ENCODE assay signal across 11 mouse cellular contexts in genomic region chr12:100989780-100990288, GRCm38 (mm10). TPM values are rescaled to one million over a fixed set of nuclear protein-coding genes. Genes with fewer than 3 reads are reported as not detected.
DNase-seq lines count a peak whose midpoint lies in the region; ATAC-seq and TF ChIP-seq lines count a peak whose summit lies in the region.
"Had no signal": no experiment of that assay in that cellular context is flagged by ENCODE, and none has a peak within 500 bp of the region (broad histone marks: within the 10 kb centered on the region; RNA-seq: fewer than 3 reads in every experiment).

No protein-coding gene starts in this region.

- H3K27me3 ChIP-seq in lung, postnatal 0 days (replicated peaks; ENCODE audit: insufficient read depth, low read length): no peaks in the 10 kb centered on the region
- H3K27me3 ChIP-seq in forebrain, embryonic 13.5 days: no peaks in the 10 kb centered on the region
- no peaks in the 10 kb centered on the region for H3K27me3 ChIP-seq in hindbrain, postnatal 0 days (ENCODE audit: insufficient read depth, low read length)
- no peaks in the 10 kb centered on the region for H3K27me3 ChIP-seq in midbrain, postnatal 0 days (ENCODE audit: insufficient read depth, low read length)
- H3K27me3 ChIP-seq: lung, embryonic 15.5 days had no signal

- H3K27ac ChIP-seq in lung, postnatal 0 days (ENCODE audit: low read length): no peak overlapping the region
- peak overlapping the region; percentile 88 for H3K27ac ChIP-seq in forebrain, embryonic 13.5 days
- H3K27ac ChIP-seq in hindbrain, postnatal 0 days: peak overlapping the region; percentile 49; the same call in 1 of the 2 replicates
- no peak overlapping the region; the same call in 1 of the 2 replicates for H3K27ac ChIP-seq in midbrain, postnatal 0 days (ENCODE audit: low read depth, low read length)
- H3K27ac ChIP-seq: lung, embryonic 15.5 days had no signal

- no peaks in the 10 kb centered on the region for H3K9me3 ChIP-seq in lung, postnatal 0 days (ENCODE audit: low read length)
- no peaks in the 10 kb centered on the region for H3K9me3 ChIP-seq in forebrain, embryonic 13.5 days (replicated peaks)
- no peaks in the 10 kb centered on the region for H3K9me3 ChIP-seq in hindbrain, postnatal 0 days (ENCODE audit: low read length)
- H3K9me3 ChIP-seq in midbrain, postnatal 0 days (ENCODE audit: low read length): no peaks in the 10 kb centered on the region
- H3K9me3 ChIP-seq: heart, embryonic 12.5 days; lung, embryonic 15.5 days had no signal

- TF ChIP-seq EP300 in lung, postnatal 0 days (IDR thresholded peaks at IDR 0.05): no peak

- no peaks in the 10 kb centered on the region; the same call in 1 of the 2 replicates for H3K4me1 ChIP-seq in lung, postnatal 0 days (ENCODE audit: insufficient read depth, low read depth, low read length)
- H3K4me1 ChIP-seq in forebrain, embryonic 13.5 days: peaks cover 57% of the 10 kb centered on the region
- peaks cover 14% of the 10 kb centered on the region for H3K4me1 ChIP-seq in hindbrain, postnatal 0 days (ENCODE audit: insufficient read depth, low read length)
- peaks cover 28% of the 10 kb centered on the region for H3K4me1 ChIP-seq in midbrain, postnatal 0 days (ENCODE audit: insufficient read depth, low read length)
- H3K4me1 ChIP-seq: heart, embryonic 12.5 days had no signal

- peak; percentile 41 for DNase-seq in lung, postnatal 0 days (ENCODE audit: low spot score)
- DNase-seq in lung, postnatal 25 days (ENCODE audit: low spot score): no peak
- DNase-seq in hindbrain, postnatal 0 days (ENCODE audit: low spot score): no peak
- no peak for DNase-seq in midbrain, postnatal 0 days (ENCODE audit: low spot score)
- no peak for DNase-seq in urinary bladder, postnatal 4 days (ENCODE audit: low spot score in 2 of 2)
- no peak for DNase-seq in left cerebral cortex, adult 8-10 months (ENCODE audit: low spot score in 2 of 2)
- DNase-seq in layer of hippocampus, adult 9-11 months: no peak

- H3K9ac ChIP-seq in lung, postnatal 0 days (replicated peaks; ENCODE audit: low read depth): no peak overlapping the region
- no peak overlapping the region for H3K9ac ChIP-seq in forebrain, embryonic 13.5 days
- H3K9ac ChIP-seq in hindbrain, postnatal 0 days (replicated peaks; ENCODE audit: low read length): no peak overlapping the region
- 0 out of 2 replicates have a peak overlapping the region, but pooled peaks have one; percentile 3 for H3K9ac ChIP-seq in midbrain, postnatal 0 days (replicated peaks; ENCODE audit: low read length, poor library complexity, severe bottlenecking)
- H3K9ac ChIP-seq: lung, embryonic 15.5 days had no signal

- 55% methylated on average over 4 of the region's 4 CpGs for WGBS in lung, postnatal 0 days
- WGBS in forebrain, embryonic 13.5 days: 53% methylated on average over 4 of the region's 4 CpGs
- WGBS in hindbrain, postnatal 0 days: 59% methylated on average over 4 of the region's 4 CpGs
- WGBS in midbrain, postnatal 0 days: 54% methylated on average over 4 of the region's 4 CpGs

- ATAC-seq in lung, postnatal 0 days: peak; percentile 65
- peak; percentile 9; the same call in 1 of the 2 replicates for ATAC-seq in forebrain, embryonic 13.5 days
- no peak for ATAC-seq in hindbrain, postnatal 0 days
- ATAC-seq in midbrain, postnatal 0 days (ENCODE audit: low FRiP score): no peak
- ATAC-seq: intestine, postnatal 0 days had no signal

- no peak for TF ChIP-seq CTCF in lung, postnatal 0 days (IDR thresholded peaks at IDR 0.05)
- no peak for TF ChIP-seq CTCF in hindbrain, postnatal 0 days (IDR thresholded peaks at IDR 0.05; ENCODE audit: low read depth)
- TF ChIP-seq CTCF in midbrain, postnatal 0 days (IDR thresholded peaks at IDR 0.05): no peak

- no peak overlapping the region for H3K4me2 ChIP-seq in lung, postnatal 0 days (replicated peaks; ENCODE audit: low read depth, low read length)
- 0 out of 2 replicates have a peak overlapping the region, but pooled peaks have one; percentile 13 for H3K4me2 ChIP-seq in forebrain, embryonic 13.5 days
- H3K4me2 ChIP-seq in hindbrain, postnatal 0 days (ENCODE audit: low read depth, low read length): no peak overlapping the region
- no peak overlapping the region for H3K4me2 ChIP-seq in midbrain, postnatal 0 days (ENCODE audit: low read depth, low read length, poor library complexity, severe bottlenecking)
- H3K4me2 ChIP-seq: heart, embryonic 12.5 days; lung, embryonic 15.5 days had no signal

- no peak overlapping the region for H3K4me3 ChIP-seq in lung, postnatal 0 days (ENCODE audit: low read depth, low read length)
- no peak overlapping the region for H3K4me3 ChIP-seq in forebrain, embryonic 13.5 days
- H3K4me3 ChIP-seq in hindbrain, postnatal 0 days (ENCODE audit: low read length): no peak overlapping the region
- H3K4me3 ChIP-seq in midbrain, postnatal 0 days (ENCODE audit: low read depth, low read length): no peak overlapping the region
- H3K4me3 ChIP-seq: heart, embryonic 12.5 days; lung, embryonic 15.5 days had no signal

- no peaks in the 10 kb centered on the region for H3K36me3 ChIP-seq in lung, postnatal 0 days (ENCODE audit: insufficient read depth, low read length)
- no peaks in the 10 kb centered on the region; the same call in 1 of the 2 replicates for H3K36me3 ChIP-seq in forebrain, embryonic 13.5 days (ENCODE audit: poor library complexity, severe bottlenecking)
- no peaks in the 10 kb centered on the region for H3K36me3 ChIP-seq in hindbrain, postnatal 0 days (ENCODE audit: insufficient read depth, low read length)
- H3K36me3 ChIP-seq in midbrain, postnatal 0 days (ENCODE audit: insufficient read depth, low read length): no peaks in the 10 kb centered on the region
- H3K36me3 ChIP-seq: heart, embryonic 12.5 days; lung, embryonic 15.5 days had no signal

RNA-seq across cellular contexts. Expression of gene Ccdc88c, which starts 39.0 kb away (rescaled TPM):
- polyA plus RNA-seq in lung, postnatal 0 days (2015; fragmentation: Nextera tagmentation; extraction: Ambion mirVana): 6.9 and 7.4 TPM in 2 replicates
- polyA plus RNA-seq in forebrain, embryonic 13.5 days (2015; fragmentation: Nextera tagmentation; extraction: Ambion mirVana): 20.7 and 21.4 TPM in 2 replicates
- total RNA-seq in hindbrain, postnatal 0 days (2014; rRNA removed): 17.7 and 23.3 TPM in 2 replicates
- 11.2 and 13.0 TPM in 2 replicates for polyA plus RNA-seq in hindbrain, postnatal 0 days (2015; fragmentation: Nextera tagmentation; extraction: Ambion mirVana)
- 24.8 and 25.2 TPM in 2 replicates for total RNA-seq in midbrain, postnatal 0 days (2014; rRNA removed)
- 12.0 and 12.6 TPM in 2 replicates for polyA plus RNA-seq in midbrain, postnatal 0 days (2015; fragmentation: Nextera tagmentation; extraction: Ambion mirVana)
- 10 to 100 TPM; 28.9 to 31.3 (median 29.3) TPM for total RNA-seq in left cerebral cortex, adult 8-10 months (2022)

Comparison
In these comparisons a context has a peak if more than half of its experiments do, and no peak if none do; other contexts are left out.
1. ATAC-seq: peak in lung, postnatal 0 days (single experiment) and forebrain, embryonic 13.5 days (single experiment); none in hindbrain, postnatal 0 days (single experiment) and midbrain, postnatal 0 days (single experiment).
2. H3K27ac ChIP-seq: peak in forebrain, embryonic 13.5 days (single experiment) and hindbrain, postnatal 0 days (single experiment); none in lung, postnatal 0 days (single experiment) and midbrain, postnatal 0 days (single experiment).